Mouse (Mus musculus) CH12.LX (cell line): ENCODE results near the gene Amn. TPM values are rescaled to one million over a fixed set of nuclear protein-coding genes. Genes with fewer than 3 reads are reported as not detected.

Experiments
- DNase-seq: peaks from one replicate; pipeline ENCODE4 v3.0.0-alpha.2; 2013; ENCODE audit errors: extremely low read depth
- H3K27ac ChIP-seq: 2 replicates; pipeline ENCODE4 v1.5.1; 2012; ENCODE audit warnings: low read depth, mild to moderate bottlenecking, control low read depth, moderate library complexity; ENCODE audit not compliant: insufficient read depth
- H3K27me3 ChIP-seq: replicated peaks from 2 replicates; pipeline ENCODE3; 2012; ENCODE audit warnings: inconsistent platforms
- H3K36me3 ChIP-seq, 2 experiments: replicated peaks in 1 of 2; 2 replicates each; pipeline versions ENCODE3 to v1.6.1; 2012; ENCODE audit warnings: inconsistent platforms in 1 of 2, low read length in 1 of 2, mild to moderate bottlenecking in 1 of 2, mixed read lengths in 1 of 2, moderate library complexity in 1 of 2; ENCODE audit not compliant: control insufficient read depth in 1 of 2, insufficient read depth in 1 of 2
- H3K4me1 ChIP-seq, 2 experiments: 2 replicates each; pipeline ENCODE4 v1.6.1; 2012; ENCODE audit warnings: inconsistent platforms in 1 of 2, moderate library complexity in 1 of 2; ENCODE audit not compliant: insufficient read depth in 2 of 2, control insufficient read depth in 1 of 2
- H3K4me2 ChIP-seq: 2 replicates; pipeline ENCODE4 v1.6.1; 2012; ENCODE audit warnings: low read depth, mild to moderate bottlenecking, control low read depth; ENCODE audit not compliant: poor library complexity, insufficient read depth, severe bottlenecking
- H3K4me3 ChIP-seq, 3 experiments: fragments of 150-350 bp in 1 of 3; sonication (generic) in 1 of 3; replicated peaks in 1 of 3; 2 replicates each; pipeline versions ENCODE3 to v1.5.1; 2011 to 2012; ENCODE audit warnings: low read depth in 2 of 3, low read length in 2 of 3, mild to moderate bottlenecking in 2 of 3, moderate library complexity in 2 of 3, control low read depth in 1 of 3, improper control_type of control experiment in 1 of 3, inconsistent platforms in 1 of 3, mixed read lengths in 1 of 3; ENCODE audit not compliant: poor library complexity in 1 of 3
- H3K79me2 ChIP-seq: replicated peaks from 2 replicates; pipeline ENCODE4 v1.6.1; 2012; ENCODE audit warnings: mild to moderate bottlenecking, moderate library complexity; ENCODE audit not compliant: control insufficient read depth, poor library complexity, insufficient read depth, severe bottlenecking; ENCODE audit errors: extremely low read depth
- H3K9ac ChIP-seq: 2 replicates; pipeline ENCODE4 v1.6.1; 2012; ENCODE audit warnings: low read depth, mild to moderate bottlenecking, control low read depth, moderate library complexity; ENCODE audit not compliant: insufficient read depth
- H3K9me3 ChIP-seq: replicated peaks from 2 replicates; pipeline ENCODE3; 2012; ENCODE audit warnings: low read length, inconsistent platforms, mixed read lengths
- BHLHE40 ChIP-seq: IDR thresholded peaks from 2 replicates; pipeline ENCODE4 v1.6.1; 2011; ENCODE audit warnings: mild to moderate bottlenecking, low read depth, low read length, improper control_type of control experiment
- CHD1 ChIP-seq: IDR thresholded peaks from 2 replicates; pipeline ENCODE4 v1.6.1; 2012; ENCODE audit warnings: low read depth, low read length, improper control_type of control experiment, inconsistent platforms
- E2F4 ChIP-seq: IDR thresholded peaks from 2 replicates; pipeline ENCODE4 v1.6.1; 2011; ENCODE audit warnings: low read depth, low read length, improper control_type of control experiment; ENCODE audit not compliant: insufficient replicate concordance
- ELF1 ChIP-seq: IDR thresholded peaks from 2 replicates; pipeline ENCODE4 v1.6.1; 2014; ENCODE audit warnings: low read depth, mild to moderate bottlenecking, inconsistent platforms, low read length, improper control_type of control experiment
- EP300 ChIP-seq: IDR thresholded peaks from 2 replicates; pipeline ENCODE4 v1.6.1; 2011; ENCODE audit warnings: low read length, improper control_type of control experiment
- ETS1 ChIP-seq: conservative IDR thresholded peaks from 2 replicates; pipeline ENCODE4 v1.6.1; 2012; ENCODE audit warnings: low read depth, mild to moderate bottlenecking, inconsistent platforms, low read length, improper control_type of control experiment, moderate library complexity
- GABPA ChIP-seq: IDR thresholded peaks from 2 replicates; pipeline ENCODE4 v1.6.1; 2012; ENCODE audit warnings: low read depth, low read length, improper control_type of control experiment, inconsistent platforms; ENCODE audit not compliant: insufficient replicate concordance
- HCFC1 ChIP-seq: IDR thresholded peaks from 2 replicates; pipeline ENCODE4 v1.6.1; 2012; ENCODE audit warnings: low read depth, mild to moderate bottlenecking, inconsistent platforms, low read length, improper control_type of control experiment
- IRF4 ChIP-seq: IDR thresholded peaks from 2 replicates; pipeline ENCODE4 v1.6.1; 2014; ENCODE audit warnings: low read depth, mild to moderate bottlenecking, inconsistent platforms, low read length, improper control_type of control experiment
- JUN ChIP-seq: IDR thresholded peaks from 2 replicates; pipeline ENCODE4 v1.6.1; 2011; ENCODE audit warnings: low read depth, mild to moderate bottlenecking, low read length, improper control_type of control experiment, moderate library complexity; ENCODE audit not compliant: insufficient read depth
- KAT2A ChIP-seq: IDR thresholded peaks from 2 replicates; pipeline ENCODE4 v1.6.1; 2012; ENCODE audit warnings: low read length, improper control_type of control experiment, inconsistent platforms; ENCODE audit not compliant: insufficient replicate concordance
- MAFK ChIP-seq: IDR thresholded peaks from 2 replicates; pipeline ENCODE4 v1.6.1; 2011; ENCODE audit warnings: low read length, improper control_type of control experiment; ENCODE audit not compliant: insufficient replicate concordance
- MAX ChIP-seq: IDR thresholded peaks from 2 replicates; pipeline ENCODE4 v1.6.1; 2011; ENCODE audit warnings: low read length, improper control_type of control experiment
- MAZ ChIP-seq: IDR thresholded peaks from 2 replicates; pipeline ENCODE4 v1.6.1; 2012; ENCODE audit warnings: low read depth, mild to moderate bottlenecking, inconsistent platforms, low read length, improper control_type of control experiment, moderate library complexity
- MEF2A ChIP-seq: IDR thresholded peaks from 2 replicates; pipeline ENCODE4 v1.6.1; 2014; ENCODE audit warnings: low read depth, mild to moderate bottlenecking, inconsistent platforms, low read length, improper control_type of control experiment, borderline replicate concordance
- MXI1 ChIP-seq: IDR thresholded peaks from 2 replicates; pipeline ENCODE4 v1.6.1; 2011; ENCODE audit warnings: mild to moderate bottlenecking, low read depth, low read length, improper control_type of control experiment
- NELFE ChIP-seq: IDR thresholded peaks from 2 replicates; pipeline ENCODE4 v1.6.1; 2011; ENCODE audit warnings: low read depth, low read length, improper control_type of control experiment
- RAD21 ChIP-seq: IDR thresholded peaks from 2 replicates; pipeline ENCODE4 v1.6.1; 2011; ENCODE audit warnings: low read depth, mild to moderate bottlenecking, low read length, improper control_type of control experiment, moderate library complexity
- RCOR1 ChIP-seq: conservative IDR thresholded peaks from 2 replicates; pipeline ENCODE4 v1.6.1; 2012; ENCODE audit warnings: low read depth, mild to moderate bottlenecking, inconsistent platforms, low read length, improper control_type of control experiment
- SMC3 ChIP-seq: IDR thresholded peaks from 2 replicates; pipeline ENCODE4 v1.6.1; 2011; ENCODE audit warnings: low read depth, low read length, improper control_type of control experiment
- TBP ChIP-seq: conservative IDR thresholded peaks from 2 replicates; pipeline ENCODE4 v1.6.1; 2011; ENCODE audit warnings: low read depth, low read length, improper control_type of control experiment
- TCF12 ChIP-seq: IDR thresholded peaks from 2 replicates; pipeline ENCODE4 v1.6.1; 2014; ENCODE audit warnings: low read depth, mild to moderate bottlenecking, inconsistent platforms, low read length, improper control_type of control experiment
- ZKSCAN1 ChIP-seq: IDR thresholded peaks from 2 replicates; pipeline ENCODE4 v1.6.1; 2012; ENCODE audit warnings: low read depth, inconsistent platforms, low read length, improper control_type of control experiment, borderline replicate concordance
- ZMIZ1 ChIP-seq: IDR thresholded peaks from 2 replicates; pipeline ENCODE4 v1.6.1; 2012; ENCODE audit warnings: low read depth, mild to moderate bottlenecking, inconsistent platforms, low read length, improper control_type of control experiment
- ZNF384 ChIP-seq: IDR thresholded peaks from 2 replicates; pipeline ENCODE4 v1.6.1; 2012; ENCODE audit warnings: low read depth, low read length, improper control_type of control experiment, inconsistent platforms
- dilution Hi-C: fragments of 300-500 bp; cut with MboI; formaldehyde crosslinking; loops from 2 replicates; pipeline ENCODE4 v1.14.3; 2020; ENCODE audit warnings: low sequenced_read_pairs; ENCODE audit not compliant: extremely low pct_unique_long_range_greater_than_20kb, extremely low pct_ligation_motif_present
- in situ Hi-C: fragments of 300-500 bp; cut with MboI; formaldehyde crosslinking; loops from 3 replicates; pipeline ENCODE4 v1.14.3; 2019; ENCODE audit warnings: low sequenced_read_pairs, low pct_ligation_motif_present, low pct_unique_long_range_greater_than_20kb, mixed read lengths
- polyA plus RNA-seq: library from polyadenylated mRNA; unstranded; fragments of >175 nt; gene quantifications from 2 replicates; pipeline ENCODE4 v1.2.1, GENCODE M21; 2012; ENCODE audit warnings: low read depth; ENCODE audit not compliant: insufficient read length
- total RNA-seq, 2 experiments: library from RNA; depleted of rRNA; stranded (reverse); fragments of 300-350 nt in 1 of 2; fragments of >200 nt in 1 of 2; gene quantifications; 2 replicates each; pipeline ENCODE4 v1.2.3; 2012 to 2014

Amn gene
- total and polyA plus RNA-seq, 3 experiments, result 0.55 to 0.62 (median 0.61) TPM

DNA sequence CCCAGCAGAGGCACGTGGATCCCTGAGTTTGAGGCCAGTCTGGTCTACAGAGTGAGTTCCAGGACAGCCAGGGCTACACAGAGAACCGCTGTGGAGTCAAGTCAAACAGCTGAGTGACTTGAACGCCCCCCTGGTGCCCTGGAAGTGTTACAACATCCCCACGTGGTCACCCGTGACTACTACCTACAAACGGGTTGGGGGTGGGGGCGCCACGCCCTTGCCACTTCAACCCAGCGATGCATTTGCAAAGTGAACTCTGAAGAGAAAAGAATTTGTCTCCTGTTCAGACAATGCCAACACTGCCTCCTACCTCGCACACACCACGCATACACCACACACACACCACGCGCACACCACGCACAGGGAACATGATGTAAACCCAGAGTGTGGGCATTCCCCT lies 39.0 kb downstream of the Amn start:
- peaks cover 82 to 98% of the 10 kb centered on the region in 2 experiments for H3K36me3 ChIP-seq
- dilution Hi-C loops, result no loop called here

DNA sequence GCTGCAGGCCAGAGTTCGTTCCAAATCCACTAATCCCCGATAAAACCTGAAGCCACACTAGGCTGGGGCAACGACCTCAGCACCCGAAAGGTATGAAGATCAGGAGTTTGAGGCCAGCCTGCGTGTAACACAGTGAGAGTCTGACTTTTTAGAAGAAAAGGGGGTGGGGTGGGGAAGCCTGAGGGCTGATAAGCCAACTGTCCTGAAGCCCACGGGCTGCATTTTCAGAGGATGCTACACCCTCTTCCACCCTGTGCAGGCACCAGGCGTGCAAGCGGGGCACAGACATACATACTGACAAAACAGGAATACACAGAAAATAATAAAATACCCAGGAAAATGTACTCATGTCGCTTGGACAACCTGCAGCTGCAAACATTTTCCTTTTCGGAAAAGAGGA lies 40.9 kb downstream of the Amn start:
- TF ChIP-seq TCF12 (no peak), EP300 (no peak), JUN (no peak), BHLHE40 (no peak), RAD21 (no peak), MXI1 (no peak), IRF4 (no peak), KAT2A (no peak), MAFK (no peak), NELFE (no peak), ZNF384 (no peak), CHD1 (no peak), E2F4 (no peak), ETS1 (no peak), MAX (no peak), GABPA (no peak), ZMIZ1 (no peak), MEF2A (no peak)
- Histone ChIP-seq H3K4me2 (no peak overlapping the region), H3K79me2 (no peaks in the 10 kb centered on the region), H3K9ac (no peak overlapping the region), H3K4me1 (peaks cover 0 to 4% of the 10 kb centered on the region in 2 experiments; a peak in 1 of 4 replicates), H3K27ac (no peak overlapping the region), H3K36me3 (peaks cover 81 to 97% of the 10 kb centered on the region in 2 experiments), H3K27me3 (no peaks in the 10 kb centered on the region), H3K4me3 (no peak overlapping the region), H3K9me3 (peaks cover 6% of the 10 kb centered on the region)
- dilution Hi-C loops, result no loop called here
- in situ Hi-C loops, result no loop called here
- DNase-seq, result no peak

More for the DNA sequence above, 39.0 kb downstream of the Amn start:
- no peak overlapping the region for H3K4me3 ChIP-seq
- H3K27me3 ChIP-seq, result no peaks in the 10 kb centered on the region
- H3K9ac ChIP-seq, result no peak overlapping the region
- H3K9me3 ChIP-seq, result no peaks in the 10 kb centered on the region
- peaks cover 0 to 4% of the 10 kb centered on the region in 2 experiments; a peak in 1 of 4 replicates for H3K4me1 ChIP-seq
- H3K27ac ChIP-seq, result no peak overlapping the region
- no peaks in the 10 kb centered on the region for H3K79me2 ChIP-seq
- DNase-seq, result no peak
- no peak for TF ChIP-seq ZKSCAN1
- TF ChIP-seq RCOR1, result no peak
- TF ChIP-seq ELF1, result no peak
- TF ChIP-seq MAZ, result no peak
- TF ChIP-seq MXI1, result no peak
- no peak for TF ChIP-seq TBP
- TF ChIP-seq SMC3, result no peak
- no peak for TF ChIP-seq HCFC1
- H3K4me2 ChIP-seq, result no peak overlapping the region
- in situ Hi-C loops, result no loop called here
